Mouse (Mus musculus) megakaryocyte-erythroid progenitor cell, adult 5-6 weeks (primary cell): ENCODE measurements around the gene Sypl2. TPM values are rescaled to one million over a fixed set of nuclear protein-coding genes. Genes with fewer than 3 reads are reported as not detected.
A peak's percentile ranks its signal among the peaks of the same experiment; 100 is the strongest.

Source experiments
- ATAC-seq: replicated peaks from 2 replicates; pipeline ENCODE4 v1.8.0; 2016; ENCODE audit warnings: mild to moderate bottlenecking, inconsistent platforms; ENCODE audit not compliant: severe bottlenecking, poor library complexity, low FRiP score, low TSS enrichment
- total RNA-seq, 2 experiments: library from RNA; stranded (forward) in 1 of 2; stranded (reverse) in 1 of 2; fragments of 200-1000, 215-1000 nt in 1 of 2; fragments of >200 nt in 1 of 2; fragmentation: Nextera tagmentation in 1 of 2; gene quantifications; 2 replicates each; pipeline ENCODE4 v1.2.3; 2014 to 2017

The Sypl2 gene
- total RNA-seq, 2 experiments from 2014 or later: not detected

GRCm38 (mm10) chr3:108185460-108186097 lies 40.9 kb downstream of the Sypl2 start:
- no peak for ATAC-seq

GRCm38 (mm10) chr3:108184742-108185141 lies 41.7 kb downstream of the Sypl2 start:
- ATAC-seq: no peak

- no peak for ATAC-seq
Observed at GRCm38 (mm10) chr3:108180514-108180913, 45.9 kb downstream of the Sypl2 start.

- no peak for ATAC-seq
Observed at GRCm38 (mm10) chr3:108178756-108179715, 47.4 kb downstream of the Sypl2 start.

GRCm38 (mm10) chr3:108174672-108175531 lies 51.5 kb downstream of the Sypl2 start:
- no peak for ATAC-seq

GRCm38 (mm10) chr3:108169199-108169598 lies 57.2 kb downstream of the Sypl2 start:
- ATAC-seq: no peak

- no peak for ATAC-seq
Observed at GRCm38 (mm10) chr3:108167499-108167898, 58.9 kb downstream of the Sypl2 start.

GRCm38 (mm10) chr3:108166486-108167211 lies 59.8 kb downstream of the Sypl2 start:
- 0 out of 2 replicates have a peak, but pooled peaks have one; percentile 19 for ATAC-seq

GRCm38 (mm10) chr3:108165532-108166315 lies 60.7 kb downstream of the Sypl2 start:
- ATAC-seq: no peak

GRCm38 (mm10) chr3:108164807-108165206 lies 61.6 kb downstream of the Sypl2 start:
- peak; percentile 85 for ATAC-seq

- no peak for ATAC-seq
Observed at GRCm38 (mm10) chr3:108164091-108164490, 62.4 kb downstream of the Sypl2 start.

Other genes with a start within 250 kb of the Sypl2 start
- not detected in 2 replicates for gene Gstm2, start 240.2 kb downstream of the Sypl2 start, total RNA-seq (2014; fragmentation: Nextera tagmentation)
- 1.5 and 2.6 TPM in 2 replicates for gene Gstm2, start 240.2 kb downstream of the Sypl2 start, total RNA-seq (2017)
- gene Gstm1, start 208.7 kb downstream of the Sypl2 start, total RNA-seq (2014; fragmentation: Nextera tagmentation): 9.1 and 18.8 TPM in 2 replicates
- 8.4 and 14.7 TPM in 2 replicates for gene Gstm1, start 208.7 kb downstream of the Sypl2 start, total RNA-seq (2017)
- 2.8 and 3.6 TPM in 2 replicates for gene Gstm4, start 181.8 kb downstream of the Sypl2 start, total RNA-seq (2014; fragmentation: Nextera tagmentation)
- 1.7 and 2.9 TPM in 2 replicates for gene Gstm4, start 181.8 kb downstream of the Sypl2 start, total RNA-seq (2017)
- 56.9 and 63.8 TPM in 2 replicates for gene Ampd2, start 140.0 kb downstream of the Sypl2 start, total RNA-seq (2014; fragmentation: Nextera tagmentation)
- gene Ampd2, start 140.0 kb downstream of the Sypl2 start, total RNA-seq (2017): 23.8 and 41.6 TPM in 2 replicates
- gene Gnat2, start 133.9 kb downstream of the Sypl2 start, total RNA-seq (2014; fragmentation: Nextera tagmentation): 0.64 TPM in 1 of 2 replicates, not detected in the other
- 1.7 TPM in 1 of 2 replicates, not detected in the other for gene Gnat2, start 133.9 kb downstream of the Sypl2 start, total RNA-seq (2017)
- 59.5 and 66.7 TPM in 2 replicates for gene Gnai3, start 80.5 kb downstream of the Sypl2 start, total RNA-seq (2014; fragmentation: Nextera tagmentation)
- gene Gnai3, start 80.5 kb downstream of the Sypl2 start, total RNA-seq (2017): 114 and 126 TPM in 2 replicates
- not detected in 2 replicates for gene Gpr61, start 71.8 kb downstream of the Sypl2 start, total RNA-seq (2014; fragmentation: Nextera tagmentation)
- gene Gpr61, start 71.8 kb downstream of the Sypl2 start, total RNA-seq (2017): not detected in 2 replicates
- gene Amigo1, start 40.3 kb downstream of the Sypl2 start, total RNA-seq (2014; fragmentation: Nextera tagmentation): 1.3 and 2.3 TPM in 2 replicates
- 0.66 and 1.9 TPM in 2 replicates for gene Amigo1, start 40.3 kb downstream of the Sypl2 start, total RNA-seq (2017)
- gene Cyb561d1, start 25.4 kb downstream of the Sypl2 start, total RNA-seq (2014; fragmentation: Nextera tagmentation): 3.8 and 5.0 TPM in 2 replicates
- gene Cyb561d1, start 25.4 kb downstream of the Sypl2 start, total RNA-seq (2017): 3.5 and 4.6 TPM in 2 replicates
- gene Atxn7l2, start 15.7 kb downstream of the Sypl2 start, total RNA-seq (2014; fragmentation: Nextera tagmentation): 8.3 and 12.1 TPM in 2 replicates
- 1.9 and 3.2 TPM in 2 replicates for gene Atxn7l2, start 15.7 kb downstream of the Sypl2 start, total RNA-seq (2017)
- 223 and 248 TPM in 2 replicates for gene Psma5, start 30.3 kb upstream of the Sypl2 start, total RNA-seq (2014; fragmentation: Nextera tagmentation)
- gene Psma5, start 30.3 kb upstream of the Sypl2 start, total RNA-seq (2017): 358 and 414 TPM in 2 replicates
- 4.5 and 7.6 TPM in 2 replicates for gene Sort1, start 57.4 kb upstream of the Sypl2 start, total RNA-seq (2014; fragmentation: Nextera tagmentation)
- gene Sort1, start 57.4 kb upstream of the Sypl2 start, total RNA-seq (2017): 5.8 and 7.7 TPM in 2 replicates
- gene Mybphl, start 138.3 kb upstream of the Sypl2 start, total RNA-seq (2014; fragmentation: Nextera tagmentation): not detected in 2 replicates
- gene Mybphl, start 138.3 kb upstream of the Sypl2 start, total RNA-seq (2017): not detected in 2 replicates
- gene Psrc1, start 157.2 kb upstream of the Sypl2 start, total RNA-seq (2014; fragmentation: Nextera tagmentation): 34.4 and 34.9 TPM in 2 replicates
- gene Psrc1, start 157.2 kb upstream of the Sypl2 start, total RNA-seq (2017): 13.6 and 24.9 TPM in 2 replicates
- gene Celsr2, start 188.9 kb upstream of the Sypl2 start, total RNA-seq (2014; fragmentation: Nextera tagmentation): 1.8 and 6.5 TPM in 2 replicates
- 0.42 and 2.3 TPM in 2 replicates for gene Celsr2, start 188.9 kb upstream of the Sypl2 start, total RNA-seq (2017)
- 58.8 and 69.7 TPM in 2 replicates for gene Sars, start 218.6 kb upstream of the Sypl2 start, total RNA-seq (2014; fragmentation: Nextera tagmentation)
- gene Sars, start 218.6 kb upstream of the Sypl2 start, total RNA-seq (2017): 456 and 521 TPM in 2 replicates